Mouse (Mus musculus) layer of hippocampus, adult 8-10 months (tissue): Measurements from ENCODE around the gene Gm10112. TPM values are rescaled to one million over a fixed set of nuclear protein-coding genes. Genes with fewer than 3 reads are reported as not detected.

Experiments
- DNase-seq, 2 experiments: peaks; one replicate each; pipeline ENCODE4 v3.0.0; 2022; ENCODE audit warnings: low spot score in 2 of 2
- total RNA-seq, 4 experiments: library from RNA; stranded (reverse); gene quantifications; 2 replicates each; pipeline ENCODE4 v1.2.4; 2022

Gene Gm10112
- not detected for total RNA-seq

GRCm38 (mm10) chrX:111168040-111168439 lies at the start of gene Gm10112:
TSS of gene Gm10112 (plus strand) at chrX:111168340.
- no peak for DNase-seq

- DNase-seq, result no peak
Measured at GRCm38 (mm10) chrX:111189574-111189973, 21.4 kb downstream of the Gm10112 start.

- no peak for DNase-seq
Measured at GRCm38 (mm10) chrX:111196376-111196775, 28.2 kb downstream of the Gm10112 start.

- peak; percentile 27 to 31 for DNase-seq
Measured at GRCm38 (mm10) chrX:111210225-111210624, 42.1 kb downstream of the Gm10112 start.

Other genes with a start within 250 kb of the Gm10112 start
- gene Cylc1, start 57.9 kb upstream of the Gm10112 start, total RNA-seq, result not detected